Mouse (Mus musculus) embryonic facial prominence, embryonic 12.5 days (tissue): ENCODE measurements around the gene Ppcs. TPM values are rescaled to one million over a fixed set of nuclear protein-coding genes. Genes with fewer than 3 reads are reported as not detected.

Experiments
- ATAC-seq: fragments of 200-750 bp; cut with Nextera tagmentation; 2 replicates; pipeline ENCODE4 v1.8.0; 2017; ENCODE audit not compliant: insufficient number of reproducible peaks, insufficient read depth, low FRiP score, low TSS enrichment
- H3K27ac ChIP-seq: fragments of 300-500 bp; sonication (generic); 2 replicates; pipeline ENCODE4 v1.5.1; 2016; ENCODE audit warnings: mild to moderate bottlenecking
- H3K27me3 ChIP-seq: fragments of 300-500 bp; sonication (generic); 2 replicates; pipeline ENCODE4 v1.6.1; 2016; ENCODE audit warnings: mild to moderate bottlenecking, moderate library complexity
- H3K36me3 ChIP-seq: fragments of 300-500 bp; sonication (generic); 2 replicates; pipeline ENCODE4 v1.6.1; 2016; ENCODE audit warnings: mild to moderate bottlenecking
- H3K4me1 ChIP-seq: fragments of 300-500 bp; sonication (generic); 2 replicates; pipeline ENCODE4 v1.6.1; 2016
- H3K4me2 ChIP-seq: fragments of 300-500 bp; sonication (generic); replicated peaks from 2 replicates; pipeline ENCODE4 v1.6.1; 2016; ENCODE audit warnings: mild to moderate bottlenecking, moderate library complexity
- H3K4me3 ChIP-seq: fragments of 300-500 bp; sonication (generic); 2 replicates; pipeline ENCODE4 v1.5.1; 2016; ENCODE audit warnings: mild to moderate bottlenecking
- H3K9ac ChIP-seq: fragments of 300-500 bp; sonication (generic); 2 replicates; pipeline ENCODE4 v1.6.1; 2016; ENCODE audit warnings: mild to moderate bottlenecking, moderate library complexity
- H3K9me3 ChIP-seq: fragments of 300-500 bp; sonication (generic); 2 replicates; pipeline ENCODE4 v1.6.1; 2016; ENCODE audit warnings: mild to moderate bottlenecking, moderate library complexity
- WGBS: fragments of 180-500 bp; shearing (Covaris S2); methylation state at CpG from one replicate; pipeline ENCODE4 v1.1.7; 2016; 5-methylcytosine and 5-hydroxymethylcytosine counted together
- polyA plus RNA-seq: library from polyadenylated mRNA; unstranded; fragments of >200 nt; fragmentation: Nextera tagmentation; extraction: Ambion mirVana; gene quantifications from 2 replicates; pipeline ENCODE4 v1.2.1, GENCODE M21; 2016

The Ppcs gene
- 28.7 and 31.3 TPM in 2 replicates for polyA plus RNA-seq

DNA sequence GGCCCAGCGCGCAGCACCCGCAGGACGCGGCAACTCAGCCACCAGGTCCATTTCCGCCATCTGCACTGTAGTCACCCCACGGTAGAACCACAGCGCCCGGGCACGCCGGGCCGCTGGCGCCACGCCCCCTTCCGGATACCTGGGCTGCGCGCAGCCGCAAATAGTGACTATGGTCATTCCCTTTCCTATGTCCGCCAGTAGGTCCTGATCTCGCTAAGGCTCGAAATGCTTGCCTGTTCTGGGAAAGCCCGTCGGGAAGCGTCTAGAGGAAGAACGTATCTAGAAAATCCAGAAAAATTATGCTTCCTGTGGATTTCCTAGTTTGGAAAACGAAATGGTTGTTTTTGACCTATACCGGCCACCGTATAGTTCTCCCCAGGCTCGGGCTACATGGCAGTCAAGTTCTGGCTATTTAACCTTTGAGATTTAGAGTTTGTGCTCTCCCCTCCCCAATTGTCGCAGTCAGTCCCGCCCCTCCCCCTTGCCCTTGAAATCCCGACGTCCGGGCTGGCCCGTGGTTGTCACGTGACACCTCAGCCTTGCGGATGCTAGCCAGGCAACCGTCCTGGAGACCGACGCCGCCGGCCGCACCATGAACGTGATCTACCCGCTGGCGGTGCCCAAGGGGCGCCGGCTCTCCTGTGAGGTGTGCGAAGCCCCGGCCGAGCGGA, at the start of gene Ppcs, which contains the start of gene Zmynd12:
Gene Ppcs (minus strand): TSS at position 127 of the 671 bp plus-strand sequence.
Gene Zmynd12 (plus strand): TSS at position 521 of the 671 bp plus-strand sequence.
- H3K27me3 ChIP-seq, result no peaks in the 10 kb centered on the region
- H3K4me2 ChIP-seq, result peak within 1 kb of the TSS; percentile 64
- H3K4me3 ChIP-seq, result peak within 1 kb of the TSS; percentile 71
- peak within 1 kb of the TSS; percentile 60 for H3K9ac ChIP-seq
- H3K27ac ChIP-seq, result peak within 1 kb of the TSS; percentile 75
- peaks cover 8% of the 10 kb centered on the region; the same call in 1 of the 2 replicates for H3K36me3 ChIP-seq
- ATAC-seq, result peak; percentile 88
- no peaks in the 10 kb centered on the region for H3K9me3 ChIP-seq
- WGBS, result under 1% methylated on average over 52 of the region's 52 CpGs
- peaks cover 8% of the 10 kb centered on the region for H3K4me1 ChIP-seq

DNA sequence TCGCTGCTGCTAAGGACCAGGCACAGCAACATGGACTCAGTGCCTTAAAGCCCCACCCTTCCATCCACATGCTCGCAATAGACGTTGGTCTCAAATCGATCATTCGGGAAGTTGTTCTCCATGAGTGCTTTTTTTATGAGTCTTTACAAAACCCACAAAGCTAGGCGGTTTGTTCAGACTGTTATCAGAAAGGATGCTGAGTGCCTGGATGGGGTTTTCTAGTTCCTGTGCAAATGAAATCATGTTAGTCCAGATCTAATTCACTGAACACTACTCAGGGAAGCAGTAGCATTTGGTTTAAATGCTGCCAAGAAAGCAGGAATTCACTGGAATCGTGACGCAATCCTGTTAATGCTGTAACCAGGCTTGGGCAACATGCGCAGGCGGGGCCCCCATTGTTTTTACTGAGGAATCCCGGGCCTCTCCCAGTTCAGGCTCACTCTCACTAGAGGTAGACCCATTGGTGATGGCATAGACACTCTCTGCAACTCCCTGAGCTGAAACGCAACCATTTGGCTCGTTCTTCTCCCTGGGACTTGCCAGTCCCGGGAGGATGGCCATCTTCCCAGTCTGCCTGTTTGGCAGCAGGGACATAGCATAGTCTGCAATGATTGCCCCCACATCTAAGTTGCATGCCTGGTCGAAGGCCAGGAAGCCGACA, 45.6 kb upstream of the Ppcs start:
- Histone ChIP-seq H3K9me3 (no peaks in the 10 kb centered on the region), H3K27ac (no peak overlapping the region), H3K27me3 (no peaks in the 10 kb centered on the region), H3K36me3 (no peaks in the 10 kb centered on the region), H3K4me3 (no peak overlapping the region), H3K4me1 (peaks cover 8% of the 10 kb centered on the region), H3K4me2 (no peak overlapping the region), H3K9ac (no peak overlapping the region)
- WGBS, result 89% methylated on average over 16 of the region's 16 CpGs
- no peak for ATAC-seq

DNA sequence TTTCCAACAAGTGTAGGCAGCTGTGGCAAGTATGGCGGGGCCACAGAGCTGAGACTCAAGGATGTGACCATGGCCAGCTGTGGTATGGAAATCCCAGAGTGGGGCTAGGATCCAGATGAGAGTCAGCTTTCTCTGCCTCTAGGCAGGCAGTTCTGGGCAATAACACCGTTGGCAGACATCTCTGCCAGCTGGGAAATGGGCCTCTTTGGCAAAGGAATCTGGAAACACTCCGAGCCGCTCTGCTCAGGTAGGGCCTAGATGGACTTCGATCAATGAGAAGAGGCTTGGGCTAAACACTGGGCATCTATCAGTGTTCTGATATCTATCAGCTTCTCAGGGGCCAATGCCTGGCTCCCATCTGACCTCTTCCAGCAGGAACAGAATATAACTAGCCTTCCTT, 43.6 kb upstream of the Ppcs start:
- Histone ChIP-seq H3K27ac (no peak overlapping the region), H3K9me3 (no peaks in the 10 kb centered on the region), H3K4me2 (no peak overlapping the region), H3K27me3 (no peaks in the 10 kb centered on the region), H3K9ac (no peak overlapping the region), H3K4me1 (peaks cover 10% of the 10 kb centered on the region), H3K36me3 (no peaks in the 10 kb centered on the region), H3K4me3 (no peak overlapping the region)
- no peak for ATAC-seq
- 89% methylated on average over 5 of the region's 5 CpGs for WGBS

- Histone ChIP-seq H3K27me3 (no peaks in the 10 kb centered on the region), H3K27ac (no peak overlapping the region), H3K4me3 (no peak overlapping the region), H3K36me3 (no peaks in the 10 kb centered on the region), H3K9me3 (no peaks in the 10 kb centered on the region), H3K4me2 (no peak overlapping the region), H3K4me1 (peaks cover 10% of the 10 kb centered on the region), H3K9ac (no peak overlapping the region)
- WGBS, result 77% methylated on average over 13 of the region's 13 CpGs
- no peak for ATAC-seq
Observed at GRCm38 (mm10) chr4:119463756-119464419, 41.7 kb upstream of the Ppcs start.

GRCm38 (mm10) chr4:119462858-119463755, 40.9 kb upstream of the Ppcs start:
- Histone ChIP-seq H3K4me3 (no peak overlapping the region), H3K27me3 (no peaks in the 10 kb centered on the region), H3K9ac (no peak overlapping the region), H3K27ac (no peak overlapping the region), H3K4me2 (no peak overlapping the region), H3K4me1 (peaks cover 10% of the 10 kb centered on the region), H3K36me3 (no peaks in the 10 kb centered on the region), H3K9me3 (no peaks in the 10 kb centered on the region)
- WGBS, result 50% methylated on average over 11 of the region's 11 CpGs
- peak; percentile 38; the same call in 1 of the 2 replicates for ATAC-seq

DNA sequence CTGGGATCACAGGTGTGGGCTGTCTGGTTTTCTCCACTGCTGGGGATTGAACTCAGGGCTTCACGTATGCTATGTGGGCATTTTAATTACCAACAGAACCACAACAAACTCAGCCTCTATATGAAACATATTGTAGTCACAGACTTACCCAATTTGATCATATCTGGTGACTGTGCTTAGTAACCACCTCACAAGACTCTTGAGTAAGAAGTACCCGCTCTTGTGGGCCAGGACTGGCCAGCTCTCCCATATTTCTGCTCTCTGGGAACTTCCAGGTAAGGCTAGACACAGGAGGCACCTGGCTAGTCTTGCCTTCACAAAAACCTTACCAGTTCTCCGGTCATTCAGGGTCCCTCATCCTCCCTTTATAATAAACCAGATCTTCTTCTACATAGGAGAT, 40.2 kb upstream of the Ppcs start:
- Histone ChIP-seq H3K36me3 (no peaks in the 10 kb centered on the region), H3K4me2 (no peak overlapping the region), H3K4me1 (peaks cover 10% of the 10 kb centered on the region), H3K27me3 (no peaks in the 10 kb centered on the region), H3K9ac (no peak overlapping the region), H3K4me3 (no peak overlapping the region), H3K27ac (no peak overlapping the region), H3K9me3 (no peaks in the 10 kb centered on the region)
- ATAC-seq, result no peak
- 89% methylated on average over 3 of the region's 3 CpGs for WGBS

GRCm38 (mm10) chr4:119460728-119461141, 38.5 kb upstream of the Ppcs start:
- Histone ChIP-seq H3K9ac (no peak overlapping the region), H3K9me3 (no peaks in the 10 kb centered on the region), H3K4me2 (no peak overlapping the region), H3K4me1 (peaks cover 10% of the 10 kb centered on the region), H3K27me3 (no peaks in the 10 kb centered on the region), H3K27ac (0 out of 2 replicates have a peak overlapping the region, but pooled peaks have one; percentile 26), H3K36me3 (no peaks in the 10 kb centered on the region), H3K4me3 (no peak overlapping the region)
- WGBS, result 34% methylated on average over 8 of the region's 8 CpGs
- 0 out of 2 replicates have a peak, but pooled peaks have one; percentile 48 for ATAC-seq

- Histone ChIP-seq H3K4me2 (no peak overlapping the region), H3K4me3 (no peak overlapping the region), H3K4me1 (peaks cover 10% of the 10 kb centered on the region), H3K36me3 (no peaks in the 10 kb centered on the region), H3K27me3 (no peaks in the 10 kb centered on the region), H3K27ac (no peak overlapping the region), H3K9me3 (no peaks in the 10 kb centered on the region), H3K9ac (no peak overlapping the region)
- WGBS, result 63% methylated on average over 5 of the region's 5 CpGs
- no peak for ATAC-seq
Observed at GRCm38 (mm10) chr4:119460296-119460695, 38.1 kb upstream of the Ppcs start.

DNA sequence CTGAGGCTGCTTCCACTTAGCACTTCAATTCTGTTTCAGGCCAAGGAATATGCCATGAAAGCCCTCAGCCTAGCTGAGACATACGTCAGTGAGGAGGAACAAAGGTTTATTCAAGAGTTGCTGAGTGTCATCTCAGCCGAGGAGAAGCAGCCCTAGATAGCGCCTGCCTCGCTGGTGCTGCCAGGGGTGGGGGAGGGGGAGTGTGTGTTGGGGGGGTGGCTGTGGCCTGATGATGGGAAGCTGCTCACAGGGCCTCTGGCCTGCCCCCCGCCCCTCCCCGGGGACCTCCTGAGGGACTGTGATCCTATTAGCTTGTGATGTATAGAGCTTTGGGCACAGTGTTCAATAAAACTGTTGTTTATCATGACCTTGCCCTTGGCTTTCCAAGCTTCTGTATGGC, 31.3 kb upstream of the Ppcs start:
- peaks cover 6% of the 10 kb centered on the region; the same call in 1 of the 2 replicates for H3K4me1 ChIP-seq
- H3K36me3 ChIP-seq, result no peaks in the 10 kb centered on the region
- ATAC-seq, result no peak
- H3K27ac ChIP-seq, result no peak overlapping the region
- no peaks in the 10 kb centered on the region for H3K9me3 ChIP-seq
- no peak overlapping the region for H3K4me2 ChIP-seq
- H3K4me3 ChIP-seq, result no peak overlapping the region
- 17% methylated on average over 6 of the region's 6 CpGs for WGBS
- no peak overlapping the region for H3K9ac ChIP-seq
- H3K27me3 ChIP-seq, result no peaks in the 10 kb centered on the region

DNA sequence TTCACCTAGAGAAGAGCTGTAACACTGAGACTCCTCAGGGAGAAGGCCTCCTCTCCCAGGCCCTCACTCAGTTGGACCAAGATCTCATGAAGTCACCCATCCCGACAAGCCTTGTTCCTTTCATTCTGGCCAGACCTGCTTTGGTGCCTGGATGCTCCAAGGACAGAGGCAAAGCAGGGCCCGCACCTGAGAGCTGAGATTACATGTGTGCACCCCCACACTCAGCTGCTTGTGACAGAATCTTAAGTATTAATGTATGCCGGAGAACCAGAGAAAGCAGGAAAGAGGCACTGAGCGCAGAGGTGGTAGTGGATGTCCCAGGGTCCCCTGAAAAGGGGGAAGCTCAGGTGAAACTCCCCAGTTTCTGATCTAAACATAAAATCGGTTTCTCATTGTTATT, 30.9 kb upstream of the Ppcs start:
- Histone ChIP-seq H3K27ac (no peak overlapping the region), H3K27me3 (no peaks in the 10 kb centered on the region), H3K4me1 (peaks cover 6% of the 10 kb centered on the region; the same call in 1 of the 2 replicates), H3K9ac (no peak overlapping the region), H3K9me3 (no peaks in the 10 kb centered on the region), H3K4me2 (no peak overlapping the region), H3K36me3 (no peaks in the 10 kb centered on the region), H3K4me3 (no peak overlapping the region)
- 57% methylated on average over 5 of the region's 5 CpGs for WGBS
- ATAC-seq, result no peak

GRCm38 (mm10) chr4:119450436-119450835, 28.2 kb upstream of the Ppcs start:
- no peak for ATAC-seq
- WGBS, result 63% methylated on average over 7 of the region's 7 CpGs
- Histone ChIP-seq H3K4me1 (peaks cover 6% of the 10 kb centered on the region; the same call in 1 of the 2 replicates), H3K4me3 (no peak overlapping the region), H3K9me3 (no peaks in the 10 kb centered on the region), H3K27ac (no peak overlapping the region), H3K4me2 (no peak overlapping the region), H3K27me3 (no peaks in the 10 kb centered on the region), H3K9ac (no peak overlapping the region), H3K36me3 (no peaks in the 10 kb centered on the region)
